Mouse (Mus musculus): Measurements from ENCODE around the gene Riok2. TPM values are rescaled to one million over a fixed set of nuclear protein-coding genes. Genes with fewer than 3 reads are reported as not detected.

The Riok2 gene
- polyA plus RNA-seq, 1 experiment from 2014 or later, result 33.8 TPM

DNA sequence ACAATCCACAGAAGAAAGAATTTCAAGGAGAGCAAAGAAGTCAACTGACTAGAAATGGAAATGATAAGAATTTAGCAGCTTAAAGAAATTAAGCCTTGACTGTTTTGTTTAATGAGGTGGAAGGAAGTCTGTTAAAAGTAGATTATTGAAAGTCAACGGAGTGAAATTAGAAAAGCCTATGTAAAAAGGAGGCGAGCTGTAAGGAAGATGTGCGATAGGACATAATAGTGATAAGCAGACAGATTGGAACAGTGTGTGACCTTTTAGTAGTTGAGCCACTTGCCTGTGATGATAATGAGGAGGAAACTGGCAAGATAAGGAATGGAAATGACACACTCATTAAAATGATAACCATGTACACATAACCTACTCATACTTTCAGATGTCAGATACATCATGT, 10.4 kb downstream of the Riok2 start:
- Histone ChIP-seq H3K27me3 (replicated peaks; ENCODE audit: control insufficient read depth, insufficient read depth, low read length) (no peaks in the 10 kb centered on the region), H3K9ac (ENCODE audit: low read length) (no peak overlapping the region), H3K36me3 (ENCODE audit: control insufficient read depth, insufficient read depth, low read length) (peaks cover 59% of the 10 kb centered on the region), H3K4me3 (ENCODE audit: low read depth, low read length) (no peak overlapping the region), H3K4me2 (ENCODE audit: low read length) (no peak overlapping the region), H3K4me1 (ENCODE audit: control insufficient read depth, insufficient read depth, low read length) (no peaks in the 10 kb centered on the region), H3K9me3 (replicated peaks; ENCODE audit: control insufficient read depth, low read length) (no peaks in the 10 kb centered on the region), H3K27ac (ENCODE audit: low read depth, low read length) (no peak overlapping the region)
- DNase-seq (ENCODE audit: low spot score) (no peak), ATAC-seq (no peak)
- 92% methylated on average over 3 of the region's 3 CpGs for WGBS

DNA sequence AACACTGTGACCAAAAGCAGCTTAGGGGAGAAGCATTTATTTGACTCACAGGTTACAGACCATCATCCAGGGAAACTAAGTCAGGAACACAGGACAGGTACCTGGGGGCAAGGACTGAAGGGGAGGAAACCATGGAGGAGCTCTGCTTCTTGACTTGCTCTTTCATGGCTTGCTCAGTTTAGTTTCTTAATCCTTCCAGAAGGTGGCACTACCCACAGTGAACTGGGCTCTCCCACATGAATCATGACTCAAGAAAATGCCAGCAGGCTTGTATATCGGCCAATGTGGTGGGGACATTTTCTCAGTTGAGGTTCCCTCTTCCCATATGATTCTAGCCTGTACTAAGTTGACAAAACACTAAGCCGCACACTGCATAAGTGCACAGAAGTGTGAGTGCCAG, 12.0 kb downstream of the Riok2 start:
- Histone ChIP-seq H3K4me1 (ENCODE audit: control insufficient read depth, insufficient read depth, low read length) (no peaks in the 10 kb centered on the region), H3K36me3 (ENCODE audit: control insufficient read depth, insufficient read depth, low read length) (peaks cover 62% of the 10 kb centered on the region), H3K9me3 (replicated peaks; ENCODE audit: control insufficient read depth, low read length) (no peaks in the 10 kb centered on the region), H3K4me3 (ENCODE audit: low read depth, low read length) (no peak overlapping the region), H3K9ac (ENCODE audit: low read length) (no peak overlapping the region), H3K27me3 (replicated peaks; ENCODE audit: control insufficient read depth, insufficient read depth, low read length) (no peaks in the 10 kb centered on the region), H3K27ac (ENCODE audit: low read depth, low read length) (no peak overlapping the region), H3K4me2 (ENCODE audit: low read length) (no peak overlapping the region)
- peak; percentile 14 for DNase-seq (ENCODE audit: low spot score)
- 79% methylated on average over 2 of the region's 2 CpGs for WGBS
- no peak for ATAC-seq

DNA sequence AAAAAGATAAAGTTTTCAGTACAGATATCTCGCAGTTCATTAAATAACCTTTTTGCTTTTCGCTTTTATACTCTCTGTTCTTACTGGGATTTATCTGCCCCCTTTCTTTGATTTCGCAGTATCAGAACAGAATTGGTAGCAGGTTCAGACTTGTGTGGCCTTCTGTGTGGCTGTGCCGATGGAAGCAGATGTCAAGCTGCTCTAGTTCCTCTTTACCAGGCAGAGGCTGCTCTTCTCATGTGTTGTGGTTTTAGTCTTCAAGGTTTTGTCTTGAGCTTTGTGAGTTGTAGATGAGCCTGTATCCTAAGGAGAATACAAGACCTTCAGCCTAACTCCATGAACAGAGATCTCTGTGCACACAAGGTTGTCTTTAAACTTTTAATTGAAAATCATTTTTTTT, 17.7 kb downstream of the Riok2 start:
- H3K4me3 ChIP-seq (ENCODE audit: low read depth, low read length), result no peak overlapping the region
- H3K9me3 ChIP-seq (replicated peaks; ENCODE audit: control insufficient read depth, low read length), result no peaks in the 10 kb centered on the region
- H3K27me3 ChIP-seq (replicated peaks; ENCODE audit: control insufficient read depth, insufficient read depth, low read length), result no peaks in the 10 kb centered on the region
- peak overlapping the region; percentile 30; the same call in 1 of the 2 replicates for H3K27ac ChIP-seq (ENCODE audit: low read depth, low read length)
- no peaks in the 10 kb centered on the region for H3K4me1 ChIP-seq (ENCODE audit: control insufficient read depth, insufficient read depth, low read length)
- no peak overlapping the region for H3K4me2 ChIP-seq (ENCODE audit: low read length)
- no peak for DNase-seq (ENCODE audit: low spot score)
- 91% methylated on average over 4 of the region's 4 CpGs for WGBS
- H3K36me3 ChIP-seq (ENCODE audit: control insufficient read depth, insufficient read depth, low read length), result peaks cover 39% of the 10 kb centered on the region
- no peak for ATAC-seq
- no peak overlapping the region for H3K9ac ChIP-seq (ENCODE audit: low read length)

DNA sequence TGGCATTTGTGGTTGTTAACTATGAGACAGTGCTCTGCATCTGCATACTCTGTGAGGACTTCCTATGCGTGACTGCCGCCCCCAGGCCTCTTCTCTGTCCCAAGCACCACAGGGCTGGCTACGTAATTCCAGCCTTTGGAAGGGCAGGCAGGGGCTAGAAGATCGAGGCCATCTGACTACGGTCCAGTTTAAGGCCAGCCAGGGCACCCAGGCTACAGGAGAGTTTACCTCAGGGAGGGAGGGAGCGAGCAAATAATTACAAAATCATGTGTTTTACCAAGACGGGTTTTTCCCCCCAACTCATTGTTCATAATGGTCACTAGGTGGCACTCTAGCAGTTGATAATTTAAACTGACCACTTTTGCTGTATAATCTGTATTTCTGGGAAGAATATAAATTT, 18.8 kb downstream of the Riok2 start:
- Histone ChIP-seq H3K4me1 (ENCODE audit: control insufficient read depth, insufficient read depth, low read length) (peaks cover 6% of the 10 kb centered on the region), H3K4me3 (ENCODE audit: low read depth, low read length) (no peak overlapping the region), H3K27me3 (replicated peaks; ENCODE audit: control insufficient read depth, insufficient read depth, low read length) (no peaks in the 10 kb centered on the region), H3K27ac (ENCODE audit: low read depth, low read length) (peak overlapping the region; percentile 55; the same call in 1 of the 2 replicates), H3K9ac (ENCODE audit: low read length) (no peak overlapping the region), H3K9me3 (replicated peaks; ENCODE audit: control insufficient read depth, low read length) (no peaks in the 10 kb centered on the region), H3K36me3 (ENCODE audit: control insufficient read depth, insufficient read depth, low read length) (peaks cover 32% of the 10 kb centered on the region), H3K4me2 (ENCODE audit: low read length) (no peak overlapping the region)
- peak; percentile 61 for DNase-seq (ENCODE audit: low spot score)
- WGBS, result 59% methylated on average over 7 of the region's 7 CpGs
- peak; percentile 60 for ATAC-seq

DNA sequence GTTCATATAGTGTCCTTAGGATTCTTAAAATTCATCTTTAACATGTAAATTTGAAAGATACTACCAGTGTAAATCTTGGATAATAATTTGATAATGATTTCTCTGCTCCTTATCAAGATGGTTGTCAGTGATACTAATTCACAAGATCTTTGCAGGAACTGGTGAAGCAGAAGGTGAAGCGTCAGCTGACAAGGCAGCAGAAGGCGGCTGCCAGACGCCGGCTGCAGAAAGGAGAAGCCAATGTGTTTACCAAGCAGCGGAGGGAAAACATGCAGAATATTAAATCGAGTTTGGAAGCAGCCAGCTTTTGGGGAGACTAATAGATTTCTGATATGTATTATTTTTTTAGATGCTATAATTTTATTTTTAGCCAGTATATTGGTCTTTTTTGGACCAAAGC, 19.2 kb downstream of the Riok2 start:
- Histone ChIP-seq H3K4me3 (ENCODE audit: low read depth, low read length) (no peak overlapping the region), H3K9ac (ENCODE audit: low read length) (no peak overlapping the region), H3K4me2 (ENCODE audit: low read length) (no peak overlapping the region), H3K27me3 (replicated peaks; ENCODE audit: control insufficient read depth, insufficient read depth, low read length) (no peaks in the 10 kb centered on the region), H3K27ac (ENCODE audit: low read depth, low read length) (no peak overlapping the region), H3K36me3 (ENCODE audit: control insufficient read depth, insufficient read depth, low read length) (peaks cover 32% of the 10 kb centered on the region), H3K9me3 (replicated peaks; ENCODE audit: control insufficient read depth, low read length) (no peaks in the 10 kb centered on the region), H3K4me1 (ENCODE audit: control insufficient read depth, insufficient read depth, low read length) (peaks cover 6% of the 10 kb centered on the region)
- ATAC-seq (peak; percentile 66), DNase-seq (ENCODE audit: low spot score) (peak; percentile 71)
- 57% methylated on average over 6 of the region's 6 CpGs for WGBS

DNA sequence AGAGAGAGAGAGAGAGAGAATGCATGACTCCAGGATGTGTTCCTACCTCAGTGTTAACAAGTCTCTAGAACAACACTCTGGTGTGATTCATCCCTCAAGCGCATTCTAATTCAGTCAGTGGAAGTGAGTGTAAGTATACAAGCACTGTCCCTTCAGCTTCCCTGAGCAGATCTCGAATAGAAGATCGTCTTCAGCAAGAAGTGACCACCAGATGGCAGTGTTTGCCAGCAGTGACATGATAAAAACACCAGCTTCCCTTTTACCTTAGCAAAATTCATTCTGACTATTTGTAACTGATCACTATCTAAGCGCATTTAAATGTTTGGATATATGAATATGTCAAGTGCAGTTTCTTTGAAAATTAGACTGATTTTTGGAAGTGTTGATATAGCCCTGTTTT, 20.2 kb downstream of the Riok2 start:
- no peaks in the 10 kb centered on the region for H3K9me3 ChIP-seq (replicated peaks; ENCODE audit: control insufficient read depth, low read length)
- H3K27ac ChIP-seq (ENCODE audit: low read depth, low read length), result no peak overlapping the region
- no peak overlapping the region for H3K4me3 ChIP-seq (ENCODE audit: low read depth, low read length)
- H3K27me3 ChIP-seq (replicated peaks; ENCODE audit: control insufficient read depth, insufficient read depth, low read length), result no peaks in the 10 kb centered on the region
- 27% methylated on average over 4 of the region's 4 CpGs for WGBS
- peak; percentile 50; the same call in 1 of the 2 replicates for ATAC-seq
- H3K36me3 ChIP-seq (ENCODE audit: control insufficient read depth, insufficient read depth, low read length), result peaks cover 22% of the 10 kb centered on the region
- H3K4me1 ChIP-seq (ENCODE audit: control insufficient read depth, insufficient read depth, low read length), result peaks cover 6% of the 10 kb centered on the region
- DNase-seq (ENCODE audit: low spot score), result peak; percentile 92
- H3K4me2 ChIP-seq (ENCODE audit: low read length), result no peak overlapping the region
- H3K9ac ChIP-seq (ENCODE audit: low read length), result no peak overlapping the region

DNA sequence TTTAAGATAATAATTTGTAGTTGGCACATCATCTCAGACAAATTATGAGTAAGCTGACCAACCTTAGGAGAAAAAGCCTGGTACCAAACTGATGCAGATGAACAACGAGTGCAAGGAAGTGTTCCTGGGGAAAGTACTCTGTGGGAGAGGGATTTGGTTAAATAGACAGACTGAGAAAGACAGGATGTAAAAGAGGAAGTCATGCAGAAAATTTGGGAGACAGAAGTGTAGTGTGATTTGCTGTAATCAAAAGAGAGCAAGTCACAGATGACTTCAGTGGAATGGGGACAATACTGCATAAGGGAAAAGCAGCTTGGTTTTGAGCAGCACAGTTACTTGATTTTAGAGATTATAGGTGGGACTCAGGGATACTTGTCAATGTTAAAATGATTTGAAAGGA, 22.8 kb downstream of the Riok2 start:
- Histone ChIP-seq H3K4me1 (ENCODE audit: control insufficient read depth, insufficient read depth, low read length) (peaks cover 9% of the 10 kb centered on the region), H3K4me2 (ENCODE audit: low read length) (no peak overlapping the region), H3K9ac (ENCODE audit: low read length) (no peak overlapping the region), H3K27me3 (replicated peaks; ENCODE audit: control insufficient read depth, insufficient read depth, low read length) (no peaks in the 10 kb centered on the region), H3K36me3 (ENCODE audit: control insufficient read depth, insufficient read depth, low read length) (peaks cover 8% of the 10 kb centered on the region; the same call in 1 of the 2 replicates), H3K4me3 (ENCODE audit: low read depth, low read length) (no peak overlapping the region), H3K27ac (ENCODE audit: low read depth, low read length) (peak overlapping the region; percentile 2; the same call in 1 of the 2 replicates), H3K9me3 (replicated peaks; ENCODE audit: control insufficient read depth, low read length) (no peaks in the 10 kb centered on the region)
- peak; percentile 71 for DNase-seq (ENCODE audit: low spot score)
- 2% methylated on average over 1 of the region's 1 CpGs for WGBS
- peak; percentile 54 for ATAC-seq

DNA sequence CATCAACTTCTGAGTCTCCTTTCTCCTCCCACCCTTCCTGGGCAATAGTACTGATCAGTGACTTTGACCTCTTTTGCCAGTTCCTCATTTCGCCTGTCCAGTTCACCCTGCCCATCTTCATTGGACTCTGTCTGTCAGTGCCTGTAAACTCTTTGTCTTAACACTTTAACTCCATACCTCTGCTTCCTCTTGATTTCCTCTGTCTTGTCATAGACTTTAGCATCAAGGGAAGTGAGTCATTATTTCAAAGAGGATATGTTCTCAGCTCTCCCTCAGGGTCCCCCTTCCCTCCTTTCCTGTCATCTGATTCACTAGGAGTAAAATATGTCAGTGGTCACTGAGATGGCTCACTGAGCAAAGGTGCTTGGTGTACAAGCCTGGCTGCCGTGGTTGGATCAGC, 24.6 kb downstream of the Riok2 start:
- H3K9me3 ChIP-seq (replicated peaks; ENCODE audit: control insufficient read depth, low read length), result no peaks in the 10 kb centered on the region
- H3K27ac ChIP-seq (ENCODE audit: low read depth, low read length), result no peak overlapping the region
- H3K4me3 ChIP-seq (ENCODE audit: low read depth, low read length), result no peak overlapping the region
- H3K27me3 ChIP-seq (replicated peaks; ENCODE audit: control insufficient read depth, insufficient read depth, low read length), result no peaks in the 10 kb centered on the region
- no peak for DNase-seq (ENCODE audit: low spot score)
- no peak overlapping the region for H3K4me2 ChIP-seq (ENCODE audit: low read length)
- ATAC-seq, result no peak
- no peak overlapping the region for H3K9ac ChIP-seq (ENCODE audit: low read length)
- WGBS, result 87% methylated on average over 2 of the region's 2 CpGs
- H3K4me1 ChIP-seq (ENCODE audit: control insufficient read depth, insufficient read depth, low read length), result peaks cover 14% of the 10 kb centered on the region
- peaks cover 4% of the 10 kb centered on the region; the same call in 1 of the 2 replicates for H3K36me3 ChIP-seq (ENCODE audit: control insufficient read depth, insufficient read depth, low read length)

DNA sequence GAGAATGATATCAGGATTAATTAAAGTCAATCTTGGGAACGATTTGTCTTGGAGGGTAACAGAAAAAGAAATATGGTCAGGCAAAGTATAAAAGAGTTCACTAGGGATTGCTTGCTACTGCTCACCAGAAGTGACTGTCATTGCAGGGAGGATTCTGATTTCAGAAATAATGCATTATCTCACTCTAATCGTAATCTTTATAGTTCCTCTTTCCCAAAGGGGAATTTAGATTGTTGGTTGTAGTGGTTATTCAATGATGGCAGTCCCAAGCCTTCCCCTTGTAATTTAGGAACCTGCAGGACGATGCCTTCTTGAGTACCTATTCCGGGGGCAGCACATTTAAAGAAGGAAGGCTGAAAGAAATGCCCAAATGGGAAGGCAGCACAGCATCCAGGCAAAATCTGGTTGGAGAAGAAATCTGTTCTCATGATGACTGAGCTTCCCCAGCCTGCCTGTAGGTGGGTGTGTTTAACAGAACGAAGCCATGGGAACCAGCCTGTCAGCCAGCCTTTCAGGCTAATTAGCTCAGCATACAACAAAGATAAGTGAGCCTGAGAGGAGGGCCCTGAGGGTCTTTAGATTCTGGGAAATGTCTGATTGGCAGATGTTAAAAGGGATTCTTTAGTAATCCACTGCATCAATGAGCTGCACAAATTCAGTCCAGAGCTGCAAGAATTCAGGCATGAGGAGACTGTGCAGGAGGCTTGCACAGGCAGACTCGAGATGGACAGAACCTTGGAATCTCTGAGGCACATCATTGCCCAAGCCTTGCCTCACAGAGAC, 28.3 kb downstream of the Riok2 start, which contains the start of gene Lix1:
Lix1 (plus strand) TSS at position 451 of the 783 bp plus-strand sequence.
- H3K4me2 ChIP-seq (ENCODE audit: low read length), result peak within 1 kb of the TSS; percentile 50
- no peaks in the 10 kb centered on the region for H3K27me3 ChIP-seq (replicated peaks; ENCODE audit: control insufficient read depth, insufficient read depth, low read length)
- peaks cover 26% of the 10 kb centered on the region for H3K4me1 ChIP-seq (ENCODE audit: control insufficient read depth, insufficient read depth, low read length)
- no peaks in the 10 kb centered on the region for H3K36me3 ChIP-seq (ENCODE audit: control insufficient read depth, insufficient read depth, low read length)
- H3K9me3 ChIP-seq (replicated peaks; ENCODE audit: control insufficient read depth, low read length), result no peaks in the 10 kb centered on the region
- H3K9ac ChIP-seq (ENCODE audit: low read length), result peak within 1 kb of the TSS; percentile 60
- H3K4me3 ChIP-seq (ENCODE audit: low read depth, low read length), result peak within 1 kb of the TSS; percentile 24
- WGBS, result 15% methylated on average over 6 of the region's 6 CpGs
- peak within 1 kb of the TSS; percentile 82 for H3K27ac ChIP-seq (ENCODE audit: low read depth, low read length)
- peak; percentile 98 for DNase-seq (ENCODE audit: low spot score)
- peak; percentile 99 for ATAC-seq

All from forebrain, embryonic 14.5 days (tissue).